Mouse (Mus musculus): ENCODE measurements around the gene Lypd8. TPM values are rescaled to one million over a fixed set of nuclear protein-coding genes. Genes with fewer than 3 reads are reported as not detected.
"Not testable (repeated sequence)": the region's sequence is repeated elsewhere in the genome, so short reads cannot be mapped to it uniquely, and the experiment has no call there.

Lypd8 gene
- polyA plus RNA-seq, 2 experiments, result 0.09 TPM; not detected in 1

- TF ChIP-seq CTCF (IDR thresholded peaks at IDR 0.05; ENCODE audit: low read depth) (no peak), EP300 (IDR thresholded peaks at IDR 0.05; ENCODE audit: low read depth) (no peak)
- ATAC-seq (ENCODE audit: insufficient read depth), result no peak
- WGBS (ENCODE audit: insufficient replicate concordance), result 59% methylated on average over 3 of the region's 3 CpGs
- H3K4me3 ChIP-seq (ENCODE audit: insufficient read depth in 1 of 2, low read depth in 2 of 2, low read length in 2 of 2), result no peak overlapping the region
- no peaks in the 10 kb centered on the region for H3K27me3 ChIP-seq (ENCODE audit: control insufficient read depth, insufficient read depth, low read length)
- H3K9ac ChIP-seq (replicated peaks), result no peak overlapping the region
- no peak for DNase-seq (ENCODE audit: low read depth in 3 of 3, low spot score in 3 of 3)
- no peak overlapping the region for H3K27ac ChIP-seq
- H3K4me2 ChIP-seq (ENCODE audit: low read depth), result no peak overlapping the region
- H3K4me1 ChIP-seq (replicated peaks; ENCODE audit: control insufficient read depth in 2 of 2, insufficient read depth in 2 of 2, low read length in 1 of 2), result no peaks in the 10 kb centered on the region; a peak in 1 of 4 replicates
- no peaks in the 10 kb centered on the region for H3K36me3 ChIP-seq (replicated peaks; ENCODE audit: control insufficient read depth, insufficient read depth, low read depth)
- H3K9me3 ChIP-seq (ENCODE audit: control insufficient read depth, low read length), result no peaks in the 10 kb centered on the region
These were observed 14.4 kb upstream of the Lypd8 start for GRCm38 (mm10) chr11:58364454-58364853.

GRCm38 (mm10) chr11:58366191-58366590 lies 12.7 kb upstream of the Lypd8 start:
- not testable (repeated sequence) for H3K4me3 ChIP-seq (ENCODE audit: insufficient read depth in 1 of 2, low read depth in 2 of 2, low read length in 2 of 2); H3K27ac ChIP-seq; H3K9ac ChIP-seq (replicated peaks); ATAC-seq (ENCODE audit: insufficient read depth); DNase-seq (ENCODE audit: low read depth in 3 of 3, low spot score in 3 of 3); H3K9me3 ChIP-seq (ENCODE audit: control insufficient read depth, low read length); H3K4me1 ChIP-seq (replicated peaks; ENCODE audit: control insufficient read depth in 2 of 2, insufficient read depth in 2 of 2, low read length in 1 of 2); H3K36me3 ChIP-seq (replicated peaks; ENCODE audit: control insufficient read depth, insufficient read depth, low read depth); H3K27me3 ChIP-seq (ENCODE audit: control insufficient read depth, insufficient read depth, low read length); H3K4me2 ChIP-seq (ENCODE audit: low read depth)
- WGBS (ENCODE audit: insufficient replicate concordance), result no CpG with 5 or more reads among the region's 6 CpGs

- no peaks in the 10 kb centered on the region for H3K4me1 ChIP-seq (replicated peaks; ENCODE audit: control insufficient read depth in 2 of 2, insufficient read depth in 2 of 2, low read length in 1 of 2)
- ATAC-seq (ENCODE audit: insufficient read depth), result no peak
- H3K36me3 ChIP-seq (replicated peaks; ENCODE audit: control insufficient read depth, insufficient read depth, low read depth), result no peaks in the 10 kb centered on the region
- H3K9me3 ChIP-seq (ENCODE audit: control insufficient read depth, low read length), result no peaks in the 10 kb centered on the region
- H3K4me2 ChIP-seq (ENCODE audit: low read depth), result no peak overlapping the region
- TF ChIP-seq EP300 (IDR thresholded peaks at IDR 0.05; ENCODE audit: low read depth), result no peak
- no peak for TF ChIP-seq CTCF (IDR thresholded peaks at IDR 0.05; ENCODE audit: low read depth)
- no peak overlapping the region for H3K27ac ChIP-seq
- no peak for DNase-seq (ENCODE audit: low read depth in 3 of 3, low spot score in 3 of 3)
- no peaks in the 10 kb centered on the region; the same call in 1 of the 2 replicates for H3K27me3 ChIP-seq (ENCODE audit: control insufficient read depth, insufficient read depth, low read length)
- no peak overlapping the region for H3K4me3 ChIP-seq (ENCODE audit: insufficient read depth in 1 of 2, low read depth in 2 of 2, low read length in 2 of 2)
- 54% methylated on average over 2 of the region's 2 CpGs for WGBS (ENCODE audit: insufficient replicate concordance)
- H3K9ac ChIP-seq (replicated peaks), result no peak overlapping the region
These were observed 1.6 kb upstream of the Lypd8 start for GRCm38 (mm10) chr11:58377273-58377672.

GRCm38 (mm10) chr11:58377686-58378085 lies 1.2 kb upstream of the Lypd8 start:
- Histone ChIP-seq H3K4me3 (ENCODE audit: insufficient read depth in 1 of 2, low read depth in 2 of 2, low read length in 2 of 2) (no peak overlapping the region), H3K27me3 (ENCODE audit: control insufficient read depth, insufficient read depth, low read length) (no peaks in the 10 kb centered on the region; the same call in 1 of the 2 replicates), H3K9ac (replicated peaks) (no peak overlapping the region), H3K27ac (no peak overlapping the region), H3K9me3 (ENCODE audit: control insufficient read depth, low read length) (no peaks in the 10 kb centered on the region), H3K4me2 (ENCODE audit: low read depth) (no peak overlapping the region), H3K4me1 (replicated peaks; ENCODE audit: control insufficient read depth in 2 of 2, insufficient read depth in 2 of 2, low read length in 1 of 2) (no peaks in the 10 kb centered on the region), H3K36me3 (replicated peaks; ENCODE audit: control insufficient read depth, insufficient read depth, low read depth) (no peaks in the 10 kb centered on the region)
- 43% methylated on average over 1 of the region's 1 CpGs for WGBS (ENCODE audit: insufficient replicate concordance)
- DNase-seq (ENCODE audit: low read depth in 3 of 3, low spot score in 3 of 3) (no peak), ATAC-seq (ENCODE audit: insufficient read depth) (no peak)
- TF ChIP-seq EP300 (IDR thresholded peaks at IDR 0.05; ENCODE audit: low read depth), result no peak
- no peak for TF ChIP-seq CTCF (IDR thresholded peaks at IDR 0.05; ENCODE audit: low read depth)

- DNase-seq (ENCODE audit: low read depth in 3 of 3, low spot score in 3 of 3) (no peak), ATAC-seq (ENCODE audit: insufficient read depth) (no peak)
- Histone ChIP-seq H3K36me3 (replicated peaks; ENCODE audit: control insufficient read depth, insufficient read depth, low read depth) (no peaks in the 10 kb centered on the region), H3K27ac (no peak overlapping the region), H3K4me1 (replicated peaks; ENCODE audit: control insufficient read depth in 2 of 2, insufficient read depth in 2 of 2, low read length in 1 of 2) (no peaks in the 10 kb centered on the region), H3K4me3 (ENCODE audit: insufficient read depth in 1 of 2, low read depth in 2 of 2, low read length in 2 of 2) (no peak overlapping the region), H3K27me3 (ENCODE audit: control insufficient read depth, insufficient read depth, low read length) (no peaks in the 10 kb centered on the region; the same call in 1 of the 2 replicates), H3K9ac (replicated peaks) (no peak overlapping the region), H3K4me2 (ENCODE audit: low read depth) (no peak overlapping the region), H3K9me3 (ENCODE audit: control insufficient read depth, low read length) (no peaks in the 10 kb centered on the region)
- TF ChIP-seq CTCF (IDR thresholded peaks at IDR 0.05; ENCODE audit: low read depth) (no peak), EP300 (IDR thresholded peaks at IDR 0.05; ENCODE audit: low read depth) (no peak)
- WGBS (ENCODE audit: insufficient replicate concordance), result 83% methylated on average over 1 of the region's 1 CpGs
These were observed 673 bp downstream of the Lypd8 start for GRCm38 (mm10) chr11:58379516-58379915.

Measured in liver, embryonic 14.5 days (tissue).